Mouse (Mus musculus) MEL (cell line): ENCODE results near the gene P4ha2.

Experiments used
- BHLHE40 ChIP-seq: IDR thresholded peaks from 2 replicates; pipeline ENCODE4 v1.6.1; 2012; ENCODE audit warnings: low read depth, mild to moderate bottlenecking, inconsistent platforms, low read length, improper control_type of control experiment, borderline replicate concordance
- MXI1 ChIP-seq: IDR thresholded peaks from 2 replicates; pipeline ENCODE4 v1.6.1; 2011; ENCODE audit warnings: mild to moderate bottlenecking, low read depth, low read length, improper control_type of control experiment
- POLR2A ChIP-seq, 2 experiments: IDR thresholded peaks; 2 replicates each; pipeline ENCODE4 v1.6.1; 2011 to 2012; ENCODE audit warnings: low read length in 2 of 2, mild to moderate bottlenecking in 2 of 2, control low read depth in 1 of 2, improper control_type of control experiment in 1 of 2, low read depth in 1 of 2, moderate library complexity in 1 of 2; ENCODE audit not compliant: control insufficient read depth in 1 of 2, insufficient read depth in 1 of 2, poor library complexity in 1 of 2
- POLR2AphosphoS5 ChIP-seq: IDR thresholded peaks from 2 replicates; pipeline ENCODE4 v1.6.1; 2012; ENCODE audit warnings: low read depth, borderline replicate concordance, mild to moderate bottlenecking, inconsistent platforms, low read length, moderate library complexity, mixed read lengths
- TAL1 ChIP-seq: IDR thresholded peaks from 2 replicates; pipeline ENCODE4 v1.6.1; 2012; ENCODE audit warnings: mild to moderate bottlenecking, inconsistent platforms, low read length, moderate library complexity, mixed read lengths

DNA sequence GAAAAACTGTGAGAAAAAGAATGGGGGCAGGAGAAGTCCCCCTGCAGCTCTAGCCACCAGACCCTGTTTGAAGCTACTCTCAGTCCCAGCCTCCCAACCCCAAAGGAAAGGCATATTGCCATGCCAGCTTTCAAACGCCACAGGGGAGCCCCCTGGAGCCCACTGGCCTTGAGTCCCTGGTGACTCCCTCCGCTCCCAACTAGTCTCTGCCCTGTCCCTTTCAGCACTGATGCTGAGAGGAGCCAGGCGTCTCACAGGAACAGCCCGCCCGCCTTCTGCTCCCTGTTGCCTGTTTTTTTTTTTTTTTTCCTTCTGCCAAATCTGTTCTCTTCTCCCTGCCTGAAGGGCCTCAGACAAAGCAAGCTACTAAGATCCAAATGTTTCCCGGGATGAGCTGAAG is 41.3 kb upstream of the P4ha2 start:
- TF ChIP-seq MXI1 (no peak), POLR2A (IDR thresholded peaks at IDR 0.05; ENCODE audit: control insufficient read depth in 1 of 2, insufficient read depth in 1 of 2, low read depth in 1 of 2, low read length in 2 of 2, poor library complexity in 1 of 2) (no peak), TAL1 (no peak), POLR2AphosphoS5 (no peak), BHLHE40 (no peak)
